Mouse (Mus musculus) neural tube, embryonic 14.5 days (tissue): Measurements from ENCODE around the gene Trpc1. TPM values are rescaled to one million over a fixed set of nuclear protein-coding genes. Genes with fewer than 3 reads are reported as not detected.

Experiments used
- ATAC-seq: fragments of 200-750 bp; cut with Nextera tagmentation; 2 replicates; pipeline ENCODE4 v1.8.0; 2017; ENCODE audit warnings: low read depth, mild to moderate bottlenecking, moderate TSS enrichment, moderate library complexity
- H3K27ac ChIP-seq: fragments of 300-500 bp; sonication (generic); 2 replicates; pipeline ENCODE4 v1.5.1; 2014; ENCODE audit warnings: low read depth, mild to moderate bottlenecking, control low read depth, low read length, moderate library complexity, mixed read lengths
- H3K27me3 ChIP-seq: fragments of 300-500 bp; sonication (generic); 2 replicates; pipeline ENCODE4 v1.6.1; 2014; ENCODE audit warnings: low read length; ENCODE audit not compliant: control insufficient read depth, insufficient read depth
- H3K36me3 ChIP-seq: fragments of 300-500 bp; sonication (generic); 2 replicates; pipeline ENCODE4 v1.6.1; 2014; ENCODE audit warnings: low read length, mixed read lengths; ENCODE audit not compliant: control insufficient read depth, insufficient read depth
- H3K4me1 ChIP-seq: fragments of 300-500 bp; sonication (generic); 2 replicates; pipeline ENCODE4 v1.6.1; 2014; ENCODE audit warnings: low read length; ENCODE audit not compliant: control insufficient read depth, insufficient read depth
- H3K4me2 ChIP-seq: fragments of 300-500 bp; sonication (generic); 2 replicates; pipeline ENCODE4 v1.6.1; 2014; ENCODE audit warnings: mild to moderate bottlenecking, low read depth, low read length, control low read depth
- H3K4me3 ChIP-seq: fragments of 300-500 bp; sonication (generic); 2 replicates; pipeline ENCODE4 v1.5.1; 2014; ENCODE audit warnings: low read depth, low read length, control low read depth, mixed read lengths
- H3K9ac ChIP-seq: fragments of 300-500 bp; sonication (generic); replicated peaks from 2 replicates; pipeline ENCODE4 v1.6.1; 2014; ENCODE audit warnings: low read depth, mild to moderate bottlenecking, control low read depth, low read length, mixed read lengths
- H3K9me3 ChIP-seq: fragments of 300-500 bp; sonication (generic); 2 replicates; pipeline ENCODE4 v1.6.1; 2016; ENCODE audit warnings: low read length; ENCODE audit not compliant: control insufficient read depth
- whole genome bisulfite sequencing: fragments of 180-500 bp; shearing (Covaris S2); extraction: QIAGEN DNeasy Blood & Tissue Kit; methylation state at CpG from one replicate; pipeline ENCODE4 v1.1.7; 2014; 5-methylcytosine and 5-hydroxymethylcytosine counted together
- polyA plus RNA-seq: library from polyadenylated mRNA; unstranded; fragments of >200 nt; fragmentation: Nextera tagmentation; extraction: Ambion mirVana; gene quantifications from 2 replicates; pipeline ENCODE4 v1.2.1, GENCODE M21; 2014

Trpc1 gene
- polyA plus RNA-seq, 1 experiment from 2014 or later: 13.5 TPM

DNA sequence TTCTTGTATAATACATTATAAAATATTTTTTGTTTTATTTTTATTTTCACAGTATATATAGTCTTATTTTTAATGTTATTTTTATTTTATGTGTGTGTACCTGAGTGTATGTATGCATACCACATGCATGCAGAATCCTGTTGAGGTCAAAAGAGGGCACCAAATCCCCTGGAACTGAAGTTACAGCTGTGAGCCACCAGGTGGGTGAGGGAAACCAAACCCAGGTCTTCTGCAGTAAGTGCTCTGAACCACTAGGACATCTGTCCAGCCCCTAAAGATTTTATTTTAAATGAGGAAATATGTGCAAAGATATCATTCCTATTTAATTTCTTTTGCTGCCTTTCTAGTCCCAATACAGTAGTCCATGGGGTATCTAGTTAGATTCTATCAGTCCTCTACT lies 41.2 kb downstream of the Trpc1 start:
- no peak overlapping the region for H3K27ac ChIP-seq
- ATAC-seq: no peak
- H3K4me1 ChIP-seq: peaks cover 2% of the 10 kb centered on the region; the same call in 1 of the 2 replicates
- no peaks in the 10 kb centered on the region for H3K36me3 ChIP-seq
- H3K9me3 ChIP-seq: no peaks in the 10 kb centered on the region
- no peaks in the 10 kb centered on the region for H3K27me3 ChIP-seq
- no peak overlapping the region for H3K4me2 ChIP-seq
- H3K4me3 ChIP-seq: no peak overlapping the region
- H3K9ac ChIP-seq: no peak overlapping the region

DNA sequence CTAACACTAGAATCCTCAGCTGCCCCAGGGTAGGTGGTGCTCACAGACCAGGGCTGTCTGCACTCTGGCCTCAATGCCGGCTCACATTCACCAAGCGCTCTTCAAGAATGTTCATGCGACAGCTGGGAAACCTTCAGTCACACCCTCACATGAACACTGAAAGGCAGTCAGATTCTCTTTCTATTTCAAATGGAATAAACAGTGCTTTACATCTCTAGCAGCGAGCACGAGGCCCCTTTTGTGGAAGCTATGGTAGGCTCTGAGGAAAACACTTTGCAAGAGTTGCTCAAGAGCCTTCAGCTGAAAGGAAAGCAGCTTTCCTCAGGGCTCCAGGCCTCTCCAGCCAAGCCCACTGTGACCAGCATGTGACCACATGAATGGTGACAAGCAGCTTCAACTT lies 44.8 kb downstream of the Trpc1 start:
- no peak for ATAC-seq
- H3K9me3 ChIP-seq: no peaks in the 10 kb centered on the region
- no peak overlapping the region for H3K9ac ChIP-seq
- 91% methylated on average over 5 of the region's 5 CpGs for WGBS
- H3K4me2 ChIP-seq: no peak overlapping the region
- H3K27me3 ChIP-seq: no peaks in the 10 kb centered on the region
- H3K27ac ChIP-seq: no peak overlapping the region
- no peaks in the 10 kb centered on the region for H3K36me3 ChIP-seq
- H3K4me3 ChIP-seq: no peak overlapping the region
- H3K4me1 ChIP-seq: no peaks in the 10 kb centered on the region

DNA sequence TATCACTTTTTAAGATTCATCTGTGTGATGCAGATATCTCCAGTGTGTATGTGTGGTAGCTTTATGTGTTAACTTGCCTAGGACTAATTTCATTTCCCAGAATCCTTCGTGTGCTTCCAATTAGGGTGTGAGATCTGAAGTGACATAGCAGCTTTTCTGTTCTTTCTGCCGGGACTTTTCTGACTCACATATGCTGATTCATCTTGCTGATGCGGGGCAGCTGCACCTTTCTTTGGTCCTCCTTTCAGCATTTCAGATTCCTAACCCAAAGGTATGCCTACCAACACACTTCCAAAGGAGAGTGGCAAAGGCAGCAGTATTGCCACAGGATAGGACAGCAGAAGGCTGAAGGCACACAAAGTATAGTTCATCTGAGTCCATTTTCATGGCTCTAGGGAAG lies 46.1 kb downstream of the Trpc1 start:
- Histone ChIP-seq H3K9ac (no peak overlapping the region), H3K27me3 (no peaks in the 10 kb centered on the region), H3K4me3 (no peak overlapping the region), H3K36me3 (no peaks in the 10 kb centered on the region), H3K4me1 (no peaks in the 10 kb centered on the region), H3K9me3 (no peaks in the 10 kb centered on the region), H3K27ac (no peak overlapping the region), H3K4me2 (no peak overlapping the region)
- no peak for ATAC-seq
- WGBS: 86% methylated on average over 3 of the region's 3 CpGs

DNA sequence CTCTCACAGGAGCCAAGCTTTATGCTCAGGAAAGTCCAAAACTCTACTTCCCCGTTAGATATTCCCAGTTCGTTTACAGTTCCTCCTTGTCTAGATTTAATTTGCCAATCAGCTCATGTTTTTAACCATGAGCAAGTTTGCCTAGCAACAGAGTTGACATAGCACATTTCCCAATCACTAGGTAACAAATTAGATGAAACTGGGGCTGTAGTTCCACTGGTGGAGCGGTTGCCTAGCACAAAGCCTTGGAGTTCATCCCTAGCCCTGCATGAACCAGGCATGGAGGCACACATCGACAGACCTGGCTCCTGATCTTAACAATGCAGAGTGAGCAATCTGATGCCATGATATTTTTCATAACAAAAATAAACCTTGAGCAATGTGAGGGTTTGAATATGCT lies 50.9 kb downstream of the Trpc1 start:
- Histone ChIP-seq H3K27ac (no peak overlapping the region), H3K4me2 (no peak overlapping the region), H3K36me3 (no peaks in the 10 kb centered on the region), H3K4me1 (no peaks in the 10 kb centered on the region), H3K27me3 (no peaks in the 10 kb centered on the region), H3K9me3 (no peaks in the 10 kb centered on the region), H3K4me3 (no peak overlapping the region), H3K9ac (no peak overlapping the region)
- no peak for ATAC-seq
- 81% methylated on average over 4 of the region's 4 CpGs for WGBS

DNA sequence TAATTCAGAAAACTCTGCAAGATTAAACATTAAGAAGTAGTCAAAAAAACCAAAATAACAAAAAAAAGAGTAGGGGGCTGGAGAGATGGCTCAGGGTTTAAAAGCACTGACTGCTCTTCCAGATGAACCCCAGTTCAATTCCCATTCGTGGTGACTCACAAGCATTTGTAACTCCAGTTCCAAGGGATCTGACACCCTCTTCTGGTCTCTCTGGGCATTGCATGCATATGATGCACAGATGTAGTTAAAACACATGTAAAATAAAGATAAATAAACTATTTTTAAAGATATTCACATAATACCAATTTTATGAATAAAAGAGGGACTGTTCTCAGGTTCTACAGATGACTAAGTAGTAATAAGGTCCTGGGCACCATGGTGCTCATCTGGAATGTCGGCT lies 52.4 kb downstream of the Trpc1 start:
- WGBS: 56% methylated on average over 2 of the region's 2 CpGs
- no peaks in the 10 kb centered on the region for H3K9me3 ChIP-seq

DNA sequence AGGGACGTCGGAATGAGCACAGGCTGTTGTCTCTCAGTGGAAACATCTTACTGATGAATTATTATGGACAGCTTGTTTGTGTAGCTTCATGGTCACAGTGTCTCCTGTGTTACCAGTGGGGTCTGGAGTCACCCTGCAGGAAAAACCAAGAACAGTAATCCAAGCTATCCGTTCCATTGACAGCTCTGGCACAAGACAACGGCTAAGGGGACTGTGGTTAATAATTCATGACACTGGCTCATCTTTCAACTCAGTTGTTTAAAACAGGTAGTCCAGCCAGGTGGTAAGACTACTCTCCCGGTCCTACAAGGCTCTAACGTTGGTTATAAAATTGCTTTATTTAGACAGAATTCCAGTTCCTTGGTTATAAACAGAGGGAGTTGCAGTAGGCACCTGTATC lies 53.6 kb downstream of the Trpc1 start:
- H3K9me3 ChIP-seq: no peaks in the 10 kb centered on the region
- no peak overlapping the region for H3K4me2 ChIP-seq
- ATAC-seq: no peak
- no peak overlapping the region for H3K9ac ChIP-seq
- no peaks in the 10 kb centered on the region for H3K27me3 ChIP-seq
- H3K4me1 ChIP-seq: no peaks in the 10 kb centered on the region
- no peak overlapping the region for H3K4me3 ChIP-seq
- no peaks in the 10 kb centered on the region for H3K36me3 ChIP-seq
- 75% methylated on average over 6 of the region's 6 CpGs for WGBS
- no peak overlapping the region for H3K27ac ChIP-seq

More for the DNA sequence above, 52.4 kb downstream of the Trpc1 start:
- ATAC-seq: no peak
- no peaks in the 10 kb centered on the region for H3K36me3 ChIP-seq
- no peaks in the 10 kb centered on the region for H3K4me1 ChIP-seq
- H3K9ac ChIP-seq: no peak overlapping the region
- no peak overlapping the region for H3K27ac ChIP-seq
- H3K4me2 ChIP-seq: no peak overlapping the region
- H3K4me3 ChIP-seq: no peak overlapping the region
- no peaks in the 10 kb centered on the region for H3K27me3 ChIP-seq

DNA sequence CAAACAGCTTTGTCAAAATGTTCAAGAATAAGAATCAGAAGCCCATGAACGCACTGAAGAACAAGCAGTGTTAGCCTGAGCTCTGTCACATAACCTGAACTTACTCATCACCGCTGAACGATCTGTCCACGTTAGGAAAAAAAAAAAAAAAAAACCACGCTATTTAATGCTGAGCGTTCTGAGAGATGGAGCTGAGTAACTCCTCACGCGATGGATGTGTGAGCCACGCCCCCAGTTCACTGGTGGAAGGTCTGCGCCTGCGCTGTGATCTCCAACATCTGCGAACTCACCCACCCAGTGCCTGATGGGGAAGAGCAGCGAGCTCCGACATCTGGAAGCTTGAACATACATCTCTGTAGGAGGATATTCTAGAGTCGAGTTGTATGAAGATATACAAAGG lies 55.2 kb downstream of the Trpc1 start:
- Histone ChIP-seq H3K9ac (no peak overlapping the region), H3K4me2 (no peak overlapping the region), H3K4me1 (no peaks in the 10 kb centered on the region), H3K9me3 (no peaks in the 10 kb centered on the region), H3K4me3 (no peak overlapping the region), H3K27me3 (no peaks in the 10 kb centered on the region), H3K27ac (no peak overlapping the region), H3K36me3 (no peaks in the 10 kb centered on the region)
- WGBS: 89% methylated on average over 15 of the region's 15 CpGs
- no peak for ATAC-seq

DNA sequence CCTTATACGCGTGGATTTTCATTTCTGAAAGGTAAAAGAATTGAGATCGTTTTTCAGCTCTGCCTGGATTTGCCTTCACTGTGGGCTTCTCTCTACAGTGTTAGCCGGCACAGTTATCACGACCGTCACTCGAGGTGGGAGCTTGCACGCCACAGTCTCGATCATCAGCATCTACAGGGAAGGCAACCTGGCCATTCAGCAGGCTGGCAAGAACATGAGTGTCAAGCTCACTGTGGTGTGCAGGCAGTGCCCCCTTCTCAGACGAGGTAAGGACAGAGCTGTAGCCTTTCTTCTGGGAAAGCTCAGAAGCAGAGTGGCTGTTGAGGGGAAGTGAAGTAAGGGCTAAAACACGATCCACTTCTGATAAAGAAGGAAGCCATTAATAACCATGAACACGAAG lies 55.6 kb downstream of the Trpc1 start:
- Histone ChIP-seq H3K36me3 (no peaks in the 10 kb centered on the region), H3K9me3 (no peaks in the 10 kb centered on the region), H3K27ac (no peak overlapping the region), H3K9ac (no peak overlapping the region), H3K4me3 (no peak overlapping the region), H3K4me1 (no peaks in the 10 kb centered on the region), H3K4me2 (no peak overlapping the region), H3K27me3 (no peaks in the 10 kb centered on the region)
- WGBS: 89% methylated on average over 12 of the region's 12 CpGs
- ATAC-seq: no peak

DNA sequence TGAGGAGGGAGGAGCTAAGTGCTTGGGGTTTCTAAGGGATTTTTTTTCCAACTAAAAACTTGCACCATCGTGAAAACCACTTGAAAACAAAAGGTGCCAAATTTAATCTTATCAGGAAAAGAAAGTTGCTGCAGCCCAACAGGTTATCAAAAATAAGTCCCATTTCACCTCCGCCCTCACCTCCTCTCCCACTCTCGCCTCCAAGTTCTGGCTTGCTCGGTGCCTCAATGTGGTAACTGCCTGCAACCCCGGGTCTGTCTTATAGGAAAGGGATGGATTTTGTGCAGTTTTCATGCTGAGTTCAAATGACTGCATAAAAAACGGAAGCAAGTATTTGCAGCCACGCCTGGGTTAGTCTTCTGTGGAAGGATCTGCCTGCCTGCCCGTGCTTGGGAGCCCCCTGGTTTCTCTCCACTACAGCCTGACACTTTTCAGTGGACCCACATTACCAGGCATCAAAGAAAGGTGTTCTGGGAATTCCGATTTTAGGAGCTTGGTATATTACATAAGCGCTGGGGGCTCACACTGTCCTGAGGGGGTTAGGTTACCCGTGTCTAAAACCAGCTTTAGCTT lies 56.6 kb downstream of the Trpc1 start:
- no peaks in the 10 kb centered on the region for H3K36me3 ChIP-seq
- no peak for ATAC-seq

DNA sequence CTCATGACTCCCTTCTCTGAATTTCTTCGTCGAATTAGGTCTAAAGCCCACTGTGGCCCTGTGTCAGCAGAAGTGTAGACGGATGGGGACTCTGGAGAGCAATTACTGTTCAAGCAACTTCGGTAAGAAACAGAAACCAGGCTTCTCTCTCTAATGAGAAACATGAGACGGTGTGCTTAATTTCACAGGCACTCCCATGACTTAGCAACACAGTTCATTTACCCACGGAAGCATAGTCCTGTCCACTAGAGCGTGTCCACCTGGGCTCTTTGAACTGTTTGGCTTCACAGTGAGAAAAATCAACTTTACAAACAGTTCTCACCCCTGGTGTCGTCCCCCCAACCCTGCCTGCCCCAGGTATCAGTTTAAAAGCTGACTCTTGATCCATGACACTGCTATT lies 57.4 kb downstream of the Trpc1 start:
- Histone ChIP-seq H3K9ac (no peak overlapping the region), H3K4me2 (no peak overlapping the region), H3K27me3 (no peaks in the 10 kb centered on the region), H3K9me3 (no peaks in the 10 kb centered on the region), H3K4me1 (no peaks in the 10 kb centered on the region), H3K27ac (no peak overlapping the region), H3K36me3 (no peaks in the 10 kb centered on the region), H3K4me3 (no peak overlapping the region)
- ATAC-seq: no peak
- WGBS: 66% methylated on average over 8 of the region's 8 CpGs

More for the DNA sequence above, 56.6 kb downstream of the Trpc1 start:
- H3K4me1 ChIP-seq: no peaks in the 10 kb centered on the region
- H3K27me3 ChIP-seq: no peaks in the 10 kb centered on the region
- no peak overlapping the region for H3K4me3 ChIP-seq
- WGBS: 86% methylated on average over 11 of the region's 11 CpGs
- no peaks in the 10 kb centered on the region for H3K9me3 ChIP-seq
- no peak overlapping the region for H3K4me2 ChIP-seq
- no peak overlapping the region for H3K9ac ChIP-seq
- no peak overlapping the region for H3K27ac ChIP-seq
